Mouse (Mus musculus) hindbrain, embryonic 14.5 days (tissue): ENCODE results near the gene Wdr5. TPM values are rescaled to one million over a fixed set of nuclear protein-coding genes. Genes with fewer than 3 reads are reported as not detected.
A peak's percentile ranks its signal among the peaks of the same experiment; 100 is the strongest.

Experiments used
- ATAC-seq: fragments of 200-750 bp; cut with Nextera tagmentation; 2 replicates; pipeline ENCODE4 v1.8.0; 2017; ENCODE audit warnings: moderate number of reproducible peaks, mild to moderate bottlenecking, moderate TSS enrichment, moderate library complexity; ENCODE audit not compliant: low FRiP score
- DNase-seq: peaks from one replicate; pipeline ENCODE4 v3.0.0-alpha.2; 2015; ENCODE audit warnings: low spot score
- H3K27ac ChIP-seq: fragments of 300-500 bp; sonication (generic); 2 replicates; pipeline ENCODE4 v1.5.1; 2014; ENCODE audit warnings: mild to moderate bottlenecking, moderate library complexity
- H3K27me3 ChIP-seq: fragments of 300-500 bp; sonication (generic); 2 replicates; pipeline ENCODE4 v1.6.1; 2014; ENCODE audit warnings: mild to moderate bottlenecking, low read length, mixed read lengths; ENCODE audit not compliant: control insufficient read depth, insufficient read depth
- H3K36me3 ChIP-seq: fragments of 300-500 bp; sonication (generic); replicated peaks from 2 replicates; pipeline ENCODE4 v1.6.1; 2014; ENCODE audit not compliant: control insufficient read depth, insufficient read depth
- H3K4me1 ChIP-seq: fragments of 300-500 bp; sonication (generic); replicated peaks from 2 replicates; pipeline ENCODE4 v1.6.1; 2014; ENCODE audit warnings: antibody characterized with exemption, low read length, mixed read lengths; ENCODE audit not compliant: control insufficient read depth, insufficient read depth
- H3K4me2 ChIP-seq: fragments of 300-500 bp; sonication (generic); replicated peaks from 2 replicates; pipeline ENCODE4 v1.6.1; 2014; ENCODE audit warnings: mild to moderate bottlenecking, moderate library complexity
- H3K4me3 ChIP-seq: fragments of 300-500 bp; sonication (generic); replicated peaks from 2 replicates; pipeline ENCODE4 v1.5.1; 2014; ENCODE audit warnings: mild to moderate bottlenecking, low read length
- H3K9ac ChIP-seq: fragments of 300-500 bp; sonication (generic); 2 replicates; pipeline ENCODE4 v1.6.1; 2014
- H3K9me3 ChIP-seq: fragments of 300-500 bp; sonication (generic); 2 replicates; pipeline ENCODE4 v1.6.1; 2016; ENCODE audit warnings: low read length; ENCODE audit not compliant: control insufficient read depth
- WGBS: fragments of 180-500 bp; shearing (Covaris S2); extraction: QIAGEN DNeasy Blood & Tissue Kit; methylation state at CpG from one replicate; pipeline ENCODE4 v1.1.7; 2014; 5-methylcytosine and 5-hydroxymethylcytosine counted together
- polyA plus RNA-seq: library from polyadenylated mRNA; unstranded; fragments of >200 nt; fragmentation: Nextera tagmentation; extraction: Ambion mirVana; gene quantifications from 2 replicates; pipeline ENCODE4 v1.2.1, GENCODE M21; 2014

Gene Wdr5
- polyA plus RNA-seq = 39.1 and 42.1 TPM in 2 replicates

DNA sequence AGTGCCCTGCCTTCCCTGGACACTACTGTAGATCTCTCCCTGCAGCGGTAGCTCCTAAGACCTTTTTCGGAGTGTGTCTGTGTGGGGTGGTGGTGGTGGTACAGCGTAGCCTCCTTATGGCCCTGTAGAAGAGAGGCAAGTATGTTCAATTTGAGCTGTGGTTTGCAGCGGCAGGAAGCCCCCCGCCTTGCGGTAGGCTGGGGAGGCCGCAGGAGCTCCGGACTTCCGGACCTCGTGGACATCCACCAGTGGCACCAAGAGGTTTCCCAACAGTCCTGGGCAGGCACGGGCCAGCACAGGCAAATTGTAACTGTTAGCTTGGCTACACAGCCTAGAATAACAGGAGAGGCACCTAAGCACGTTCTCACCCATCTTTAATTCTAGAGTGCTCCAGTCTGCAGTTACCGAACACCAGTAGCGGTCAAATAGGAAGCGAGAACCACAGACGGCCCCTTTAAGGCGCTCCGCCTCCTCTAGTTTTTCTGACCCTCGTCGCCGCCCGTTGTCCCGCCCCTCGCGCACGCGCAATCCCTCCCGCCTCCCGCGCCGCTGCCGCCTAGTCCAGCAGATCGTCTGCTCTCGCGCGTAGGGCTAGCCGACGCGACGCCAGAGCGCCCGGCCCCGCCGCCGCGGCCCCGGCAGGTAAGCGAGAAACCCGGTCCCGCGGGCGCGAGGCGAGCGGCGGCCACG lies at the start of gene Wdr5:
Gene Wdr5 (plus strand): TSS at position 519 of the 690 bp plus-strand sequence.
- DNase-seq = peak; percentile 91
- peaks cover 9% of the 10 kb centered on the region for H3K36me3 ChIP-seq
- H3K4me2 ChIP-seq = peak within 1 kb of the TSS; percentile 84
- peak; percentile 92 for ATAC-seq
- peak within 1 kb of the TSS; percentile 80 for H3K27ac ChIP-seq
- under 1% methylated on average over 57 of the region's 57 CpGs for WGBS
- peaks cover 25% of the 10 kb centered on the region for H3K4me1 ChIP-seq
- H3K27me3 ChIP-seq = no peaks in the 10 kb centered on the region
- H3K4me3 ChIP-seq = peak within 1 kb of the TSS; percentile 98
- peak within 1 kb of the TSS; percentile 94 for H3K9ac ChIP-seq
- no peaks in the 10 kb centered on the region for H3K9me3 ChIP-seq

DNA sequence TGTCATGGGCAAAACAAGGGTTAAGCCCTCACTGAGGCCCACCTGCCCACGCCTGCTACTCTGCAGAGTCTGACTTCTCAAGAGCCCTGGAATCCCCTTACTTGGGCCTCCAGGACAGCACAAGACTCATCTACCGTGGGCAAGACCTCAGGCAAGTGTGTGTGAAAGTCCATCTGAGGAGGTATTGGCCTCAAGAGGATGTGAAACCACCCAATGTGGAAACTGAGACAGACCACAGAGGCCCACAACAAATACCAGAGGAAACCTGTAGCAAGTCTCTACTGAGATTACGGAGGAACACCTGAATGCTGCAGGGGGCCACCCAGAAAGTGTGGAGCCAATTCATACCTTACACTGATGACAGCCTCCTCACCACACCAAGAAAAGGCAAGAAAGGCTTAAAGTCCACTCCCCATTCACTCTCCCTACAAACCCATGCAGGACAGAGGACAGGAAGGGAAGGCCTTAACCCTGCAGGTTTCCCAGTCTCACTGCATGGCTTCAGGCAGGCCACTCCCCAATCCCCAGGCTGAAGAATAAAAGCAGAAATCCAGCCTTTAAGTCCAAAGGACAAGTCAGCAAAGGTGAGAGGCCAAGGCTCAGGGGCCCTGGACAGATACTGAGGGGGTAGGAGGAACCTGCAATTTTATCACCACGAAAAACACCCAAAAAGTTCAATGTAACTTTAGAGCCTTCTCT lies 45.5 kb upstream of the Wdr5 start:
- WGBS = 79% methylated on average over 4 of the region's 4 CpGs
- no peak for ATAC-seq
- Histone ChIP-seq H3K27ac (no peak overlapping the region), H3K9ac (no peak overlapping the region), H3K36me3 (no peaks in the 10 kb centered on the region), H3K4me1 (peaks cover 30% of the 10 kb centered on the region), H3K9me3 (no peaks in the 10 kb centered on the region), H3K4me2 (no peak overlapping the region), H3K27me3 (no peaks in the 10 kb centered on the region), H3K4me3 (no peak overlapping the region)
- no peak for DNase-seq

- Histone ChIP-seq H3K27ac (no peak overlapping the region), H3K4me3 (no peak overlapping the region), H3K36me3 (no peaks in the 10 kb centered on the region), H3K9me3 (no peaks in the 10 kb centered on the region), H3K4me2 (no peak overlapping the region), H3K27me3 (no peaks in the 10 kb centered on the region), H3K4me1 (peaks cover 31% of the 10 kb centered on the region), H3K9ac (no peak overlapping the region)
- DNase-seq (no peak), ATAC-seq (no peak)
- 81% methylated on average over 3 of the region's 3 CpGs for WGBS
Measured at GRCm38 (mm10) chr2:27469991-27470355, 45.0 kb upstream of the Wdr5 start.

- H3K36me3 ChIP-seq = no peaks in the 10 kb centered on the region
- H3K27me3 ChIP-seq = no peaks in the 10 kb centered on the region
- ATAC-seq = no peak
- H3K9me3 ChIP-seq = no peaks in the 10 kb centered on the region
- H3K4me3 ChIP-seq = no peak overlapping the region
- 85% methylated on average over 2 of the region's 2 CpGs for WGBS
- H3K4me2 ChIP-seq = no peak overlapping the region
- H3K4me1 ChIP-seq = peaks cover 31% of the 10 kb centered on the region
- H3K9ac ChIP-seq = no peak overlapping the region
- DNase-seq = no peak
- H3K27ac ChIP-seq = no peak overlapping the region
Measured at GRCm38 (mm10) chr2:27470535-27470934, 44.4 kb upstream of the Wdr5 start.

DNA sequence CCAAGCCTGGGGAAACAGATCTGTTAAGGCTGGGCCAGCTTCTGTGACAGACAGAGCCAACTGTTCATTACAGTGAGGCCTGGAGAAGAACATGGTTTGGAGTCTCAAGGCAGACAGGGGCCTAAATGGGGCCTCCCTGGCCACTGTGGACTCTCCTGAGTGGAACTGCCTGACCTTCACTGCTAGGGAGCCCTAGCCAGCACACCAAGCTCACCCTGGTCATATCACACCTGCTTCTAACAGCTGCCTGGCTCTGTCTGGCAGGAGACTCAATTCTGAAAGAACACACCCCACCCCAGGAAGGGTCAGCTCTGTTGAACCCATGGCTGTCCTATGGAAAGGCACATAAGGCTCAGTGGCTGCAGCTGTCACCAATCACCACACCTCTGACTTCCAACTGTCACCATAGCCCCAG lies 43.8 kb upstream of the Wdr5 start:
- H3K4me1 ChIP-seq = peaks cover 31% of the 10 kb centered on the region

GRCm38 (mm10) chr2:27473061-27473765 lies 41.7 kb upstream of the Wdr5 start:
- Histone ChIP-seq H3K27me3 (no peaks in the 10 kb centered on the region), H3K9ac (no peak overlapping the region), H3K9me3 (no peaks in the 10 kb centered on the region), H3K36me3 (no peaks in the 10 kb centered on the region), H3K4me3 (peak overlapping the region; percentile 96; the same call in 1 of the 2 replicates), H3K4me2 (peak overlapping the region; percentile 95), H3K27ac (no peak overlapping the region), H3K4me1 (peaks cover 37% of the 10 kb centered on the region)
- ATAC-seq = no peak
- DNase-seq = no peak
- 74% methylated on average over 7 of the region's 7 CpGs for WGBS

More for the DNA sequence above, 43.8 kb upstream of the Wdr5 start:
- ATAC-seq = no peak
- H3K27me3 ChIP-seq = no peaks in the 10 kb centered on the region
- H3K4me3 ChIP-seq = no peak overlapping the region
- no peaks in the 10 kb centered on the region for H3K9me3 ChIP-seq
- no peaks in the 10 kb centered on the region for H3K36me3 ChIP-seq
- no peak overlapping the region for H3K9ac ChIP-seq
- no peak for DNase-seq
- H3K4me2 ChIP-seq = no peak overlapping the region
- no peak overlapping the region for H3K27ac ChIP-seq

GRCm38 (mm10) chr2:27473911-27474310 lies 41.0 kb upstream of the Wdr5 start:
- Histone ChIP-seq H3K4me3 (peak overlapping the region; percentile 96), H3K9ac (peak overlapping the region; percentile 97), H3K36me3 (no peaks in the 10 kb centered on the region), H3K9me3 (no peaks in the 10 kb centered on the region), H3K4me2 (peak overlapping the region; percentile 95), H3K27me3 (no peaks in the 10 kb centered on the region), H3K4me1 (peaks cover 37% of the 10 kb centered on the region), H3K27ac (no peak overlapping the region)
- 39% methylated on average over 4 of the region's 4 CpGs for WGBS
- DNase-seq (no peak), ATAC-seq (no peak)

- peak; percentile 1 for ATAC-seq
- H3K4me3 ChIP-seq = peak overlapping the region; percentile 96
- peaks cover 37% of the 10 kb centered on the region for H3K4me1 ChIP-seq
- no peaks in the 10 kb centered on the region for H3K9me3 ChIP-seq
- peak overlapping the region; percentile 97 for H3K9ac ChIP-seq
- no peaks in the 10 kb centered on the region for H3K36me3 ChIP-seq
- peak overlapping the region; percentile 95 for H3K4me2 ChIP-seq
- peak overlapping the region; percentile 96 for H3K27ac ChIP-seq
- under 1% methylated on average over 76 of the region's 84 CpGs for WGBS
- DNase-seq = peak; percentile 36
- no peaks in the 10 kb centered on the region for H3K27me3 ChIP-seq
Measured at GRCm38 (mm10) chr2:27474621-27475484, 40.1 kb upstream of the Wdr5 start.
